Mouse (Mus musculus): ENCODE measurements around the gene D430041D05Rik.

- no peak for TF ChIP-seq TAL1 (IDR thresholded peaks at IDR 0.05; ENCODE audit: low read length)
- no peak for TF ChIP-seq GATA1 (IDR thresholded peaks at IDR 0.05; ENCODE audit: low read length)
Observed at GRCm38 (mm10) chr2:104323773-104324172, 87.0 kb downstream of the D430041D05Rik start.

All from erythroblast, embryonic 14.5 days (primary cell).